Mouse (Mus musculus) embryonic facial prominence, embryonic 11.5 days (tissue): ENCODE results near the gene 2610507B11Rik. TPM values are rescaled to one million over a fixed set of nuclear protein-coding genes. Genes with fewer than 3 reads are reported as not detected.

Experiments used
- ATAC-seq: fragments of 200-750 bp; cut with Nextera tagmentation; replicated peaks from 2 replicates; pipeline ENCODE4 v1.8.0; 2017; ENCODE audit warnings: low read depth; ENCODE audit not compliant: insufficient number of reproducible peaks, low FRiP score, low TSS enrichment
- DNase-seq: peaks from one replicate; pipeline ENCODE4 v3.0.0-alpha.2; 2015; ENCODE audit warnings: low spot score
- H3K27ac ChIP-seq: fragments of 300-500 bp; sonication (generic); replicated peaks from 2 replicates; pipeline ENCODE4 v1.5.1; 2014; ENCODE audit warnings: mild to moderate bottlenecking, low read depth, low read length, control low read depth
- H3K27me3 ChIP-seq: fragments of 300-500 bp; sonication (generic); 2 replicates; pipeline ENCODE4 v1.6.1; 2014; ENCODE audit warnings: mild to moderate bottlenecking, low read length, moderate library complexity, mixed read lengths; ENCODE audit not compliant: control insufficient read depth, insufficient read depth
- H3K36me3 ChIP-seq: fragments of 300-500 bp; sonication (generic); replicated peaks from 2 replicates; pipeline ENCODE4 v1.6.1; 2014; ENCODE audit warnings: low read depth, mild to moderate bottlenecking, low read length, moderate library complexity, mixed read lengths; ENCODE audit not compliant: control insufficient read depth, insufficient read depth
- H3K4me1 ChIP-seq: fragments of 300-500 bp; sonication (generic); 2 replicates; pipeline ENCODE4 v1.6.1; 2014; ENCODE audit warnings: low read length, mixed read lengths; ENCODE audit not compliant: control insufficient read depth, insufficient read depth
- H3K4me2 ChIP-seq: fragments of 300-500 bp; sonication (generic); 2 replicates; pipeline ENCODE4 v1.6.1; 2014; ENCODE audit warnings: low read depth, mild to moderate bottlenecking, control low read depth, low read length, moderate library complexity
- H3K4me3 ChIP-seq: fragments of 300-500 bp; sonication (generic); 2 replicates; pipeline ENCODE4 v1.5.1; 2014; ENCODE audit warnings: low read depth, low read length, control low read depth
- H3K9ac ChIP-seq: fragments of 300-500 bp; sonication (generic); replicated peaks from 2 replicates; pipeline ENCODE4 v1.6.1; 2014; ENCODE audit warnings: mild to moderate bottlenecking, control low read depth, low read length
- H3K9me3 ChIP-seq: fragments of 300-500 bp; sonication (generic); replicated peaks from 2 replicates; pipeline ENCODE4 v1.6.1; 2016; ENCODE audit warnings: mild to moderate bottlenecking, low read length, inconsistent platforms, mixed read lengths; ENCODE audit not compliant: control insufficient read depth
- WGBS: fragments of 180-500 bp; shearing (Covaris S2); extraction: QIAGEN DNeasy Blood & Tissue Kit; methylation state at CpG from one replicate; pipeline ENCODE4 v1.1.7; 2014; 5-methylcytosine and 5-hydroxymethylcytosine counted together
- polyA plus RNA-seq: library from polyadenylated mRNA; unstranded; fragments of >200 nt; fragmentation: Nextera tagmentation; extraction: Ambion mirVana; gene quantifications from 2 replicates; pipeline ENCODE4 v1.2.1, GENCODE M21; 2014

The 2610507B11Rik gene
- polyA plus RNA-seq, 1 experiment from 2014 or later, result 66.9 TPM

- no peaks in the 10 kb centered on the region for H3K9me3 ChIP-seq
- WGBS, result 96% methylated on average over 12 of the region's 12 CpGs
- ATAC-seq (no peak), DNase-seq (no peak)
- no peak overlapping the region for H3K27ac ChIP-seq
- H3K4me3 ChIP-seq, result no peak overlapping the region
- H3K9ac ChIP-seq, result no peak overlapping the region
- H3K4me2 ChIP-seq, result no peak overlapping the region
- H3K36me3 ChIP-seq, result no peaks in the 10 kb centered on the region
- H3K27me3 ChIP-seq, result no peaks in the 10 kb centered on the region
- H3K4me1 ChIP-seq, result 0 out of 2 replicates have a peak, but pooled peaks cover 5% of the 10 kb centered on the region
Observed at GRCm38 (mm10) chr11:78332676-78333075, 71.1 kb downstream of the 2610507B11Rik start.

- Histone ChIP-seq H3K4me1 (0 out of 2 replicates have a peak, but pooled peaks cover 2% of the 10 kb centered on the region), H3K27ac (no peak overlapping the region), H3K27me3 (no peaks in the 10 kb centered on the region), H3K9me3 (no peaks in the 10 kb centered on the region), H3K36me3 (no peaks in the 10 kb centered on the region), H3K4me3 (no peak overlapping the region), H3K4me2 (no peak overlapping the region), H3K9ac (no peak overlapping the region)
- ATAC-seq, result no peak
- WGBS, result 91% methylated on average over 5 of the region's 5 CpGs
- no peak for DNase-seq
Observed at GRCm38 (mm10) chr11:78333992-78334391, 72.4 kb downstream of the 2610507B11Rik start.

GRCm38 (mm10) chr11:78337040-78337439, 75.5 kb downstream of the 2610507B11Rik start:
- no peak overlapping the region for H3K9ac ChIP-seq
- 93% methylated on average over 8 of the region's 8 CpGs for whole genome bisulfite sequencing
- H3K27ac ChIP-seq, result no peak overlapping the region
- no peaks in the 10 kb centered on the region for H3K27me3 ChIP-seq
- no peak for DNase-seq
- no peak overlapping the region for H3K4me3 ChIP-seq
- peaks cover 5% of the 10 kb centered on the region; the same call in 1 of the 2 replicates for H3K36me3 ChIP-seq
- H3K4me2 ChIP-seq, result no peak overlapping the region
- ATAC-seq, result no peak
- H3K9me3 ChIP-seq, result no peaks in the 10 kb centered on the region
- H3K4me1 ChIP-seq, result no peaks in the 10 kb centered on the region

Other genes starting within 250 kb of the 2610507B11Rik start
- gene Dhrs13, start 229.5 kb upstream of the 2610507B11Rik start, polyA plus RNA-seq, result 17.3 and 19.5 TPM in 2 replicates
- 40.4 and 45.7 TPM in 2 replicates for gene Flot2, start 223.8 kb upstream of the 2610507B11Rik start, polyA plus RNA-seq
- 37.5 and 44.6 TPM in 2 replicates for gene Eral1, start 181.4 kb upstream of the 2610507B11Rik start, polyA plus RNA-seq
- gene Fam222b, start 167.1 kb upstream of the 2610507B11Rik start, polyA plus RNA-seq, result 19.0 and 22.8 TPM in 2 replicates
- 84.9 and 91.8 TPM in 2 replicates for gene Traf4, start 96.2 kb upstream of the 2610507B11Rik start, polyA plus RNA-seq
- 8.6 and 8.9 TPM in 2 replicates for gene Nek8, start 85.1 kb upstream of the 2610507B11Rik start, polyA plus RNA-seq
- gene Tlcd1, start 85.0 kb upstream of the 2610507B11Rik start, polyA plus RNA-seq, result 8.9 and 10.9 TPM in 2 replicates
- gene Rpl23a, start 78.2 kb upstream of the 2610507B11Rik start, polyA plus RNA-seq, result 1,340 and 1,370 TPM in 2 replicates
- gene Rab34, start 73.3 kb upstream of the 2610507B11Rik start, polyA plus RNA-seq, result 139 and 140 TPM in 2 replicates
- gene Proca1, start 68.4 kb upstream of the 2610507B11Rik start, polyA plus RNA-seq, result 1.2 and 1.7 TPM in 2 replicates
- 47.3 and 55.6 TPM in 2 replicates for gene Sdf2, start 16.0 kb upstream of the 2610507B11Rik start, polyA plus RNA-seq
- gene Supt6, start 15.8 kb upstream of the 2610507B11Rik start, polyA plus RNA-seq, result 24.9 and 27.4 TPM in 2 replicates
- gene BC030499, start 29.1 kb downstream of the 2610507B11Rik start, polyA plus RNA-seq, result 0.11 TPM in 1 of 2 replicates, not detected in the other
- 54.8 and 62.0 TPM in 2 replicates for gene Spag5, start 39.8 kb downstream of the 2610507B11Rik start, polyA plus RNA-seq
- 2.7 and 4.6 TPM in 2 replicates for gene Aldoc, start 61.2 kb downstream of the 2610507B11Rik start, polyA plus RNA-seq
- gene Pigs, start 66.7 kb downstream of the 2610507B11Rik start, polyA plus RNA-seq, result 55.4 and 64.0 TPM in 2 replicates
- gene Unc119, start 81.7 kb downstream of the 2610507B11Rik start, polyA plus RNA-seq, result 77.0 and 84.7 TPM in 2 replicates
- 0.14 and 0.50 TPM in 2 replicates for gene Foxn1, start 124.8 kb downstream of the 2610507B11Rik start, polyA plus RNA-seq
- gene Slc13a2, start 160.5 kb downstream of the 2610507B11Rik start, polyA plus RNA-seq, result not detected in 2 replicates
- 13.0 and 14.9 TPM in 2 replicates for gene Slc46a1, start 203.9 kb downstream of the 2610507B11Rik start, polyA plus RNA-seq
- gene Sarm1, start 236.0 kb downstream of the 2610507B11Rik start, polyA plus RNA-seq, result 4.1 and 4.7 TPM in 2 replicates
- 24.8 and 30.4 TPM in 2 replicates for gene Vtn, start 237.3 kb downstream of the 2610507B11Rik start, polyA plus RNA-seq
- gene Sebox, start 241.7 kb downstream of the 2610507B11Rik start, polyA plus RNA-seq, result not detected in 2 replicates